Mouse (Mus musculus) kidney, postnatal 14 days (tissue): ENCODE measurements around the gene C77080.

Experiments used
- DNase-seq: peaks from one replicate; pipeline ENCODE4 v3.0.0; 2022; ENCODE audit warnings: mixed read lengths

C77080 gene

DNA sequence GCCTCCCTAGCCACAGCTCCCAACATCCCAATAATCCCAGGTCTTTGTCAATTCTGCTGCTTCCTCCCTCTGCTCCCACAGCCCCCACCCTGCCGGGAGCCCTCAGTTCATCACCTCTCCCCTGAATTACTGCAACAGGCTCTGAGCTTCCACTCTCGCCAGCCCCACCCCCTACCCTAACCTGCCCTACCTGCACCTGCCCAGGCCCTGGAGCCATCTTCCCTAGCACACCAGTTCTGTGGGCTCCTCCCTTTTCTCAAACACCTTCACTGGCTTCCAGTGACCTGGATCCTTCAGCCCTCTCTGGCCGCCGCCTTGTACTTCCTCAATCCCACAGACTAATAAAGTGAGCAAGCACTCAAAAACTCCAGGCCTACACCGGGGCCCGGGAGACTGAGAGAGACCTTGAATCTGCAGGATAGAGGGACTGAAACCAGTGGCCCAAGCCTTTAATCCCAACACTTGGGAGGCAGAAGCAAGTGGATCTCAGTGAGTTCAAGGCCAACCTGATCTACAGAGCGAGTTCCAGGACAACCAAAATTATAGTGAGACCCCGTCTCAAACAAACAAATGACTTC, 24.9 kb downstream of the C77080 start:
- no peak for DNase-seq

DNA sequence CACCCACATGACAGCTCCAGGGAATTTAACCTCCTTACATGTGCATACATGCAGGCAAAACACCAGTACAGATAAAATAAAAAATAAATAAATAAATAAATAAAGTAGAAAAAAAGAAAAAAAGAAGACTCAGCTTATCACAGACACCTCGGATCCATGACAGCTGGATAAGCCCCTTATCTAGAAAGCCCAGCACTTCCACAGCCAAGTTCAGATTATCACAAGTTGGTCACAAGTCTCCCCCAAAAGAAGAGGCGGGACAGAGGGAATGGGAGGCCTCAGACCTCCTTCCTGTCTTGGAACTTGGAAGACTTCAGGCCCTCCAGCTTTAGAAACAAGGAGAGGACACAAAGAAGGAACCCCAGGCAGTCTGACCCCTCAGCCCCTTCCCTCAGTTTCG, 26.1 kb downstream of the C77080 start:
- no peak for DNase-seq

DNA sequence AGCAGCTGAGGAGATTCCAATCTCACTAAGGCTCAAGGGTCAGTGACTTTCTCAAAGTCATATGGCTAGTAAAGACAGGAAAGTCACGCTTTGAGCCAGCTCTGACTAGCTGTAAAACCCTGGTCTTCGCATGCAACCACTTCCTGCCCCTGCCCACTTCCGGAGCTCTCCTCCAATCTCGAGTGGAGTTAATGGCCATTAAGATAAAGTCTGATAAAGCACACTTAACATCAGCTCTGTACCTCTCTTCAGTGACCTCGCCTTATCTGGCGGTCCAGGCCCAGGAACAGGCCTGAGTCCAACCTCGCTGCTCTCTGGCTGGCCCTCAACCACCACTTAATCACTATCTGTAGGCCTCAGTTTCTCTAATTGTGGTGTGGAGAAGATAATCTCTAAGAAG, 26.7 kb downstream of the C77080 start:
- DNase-seq = peak; percentile 55

DNA sequence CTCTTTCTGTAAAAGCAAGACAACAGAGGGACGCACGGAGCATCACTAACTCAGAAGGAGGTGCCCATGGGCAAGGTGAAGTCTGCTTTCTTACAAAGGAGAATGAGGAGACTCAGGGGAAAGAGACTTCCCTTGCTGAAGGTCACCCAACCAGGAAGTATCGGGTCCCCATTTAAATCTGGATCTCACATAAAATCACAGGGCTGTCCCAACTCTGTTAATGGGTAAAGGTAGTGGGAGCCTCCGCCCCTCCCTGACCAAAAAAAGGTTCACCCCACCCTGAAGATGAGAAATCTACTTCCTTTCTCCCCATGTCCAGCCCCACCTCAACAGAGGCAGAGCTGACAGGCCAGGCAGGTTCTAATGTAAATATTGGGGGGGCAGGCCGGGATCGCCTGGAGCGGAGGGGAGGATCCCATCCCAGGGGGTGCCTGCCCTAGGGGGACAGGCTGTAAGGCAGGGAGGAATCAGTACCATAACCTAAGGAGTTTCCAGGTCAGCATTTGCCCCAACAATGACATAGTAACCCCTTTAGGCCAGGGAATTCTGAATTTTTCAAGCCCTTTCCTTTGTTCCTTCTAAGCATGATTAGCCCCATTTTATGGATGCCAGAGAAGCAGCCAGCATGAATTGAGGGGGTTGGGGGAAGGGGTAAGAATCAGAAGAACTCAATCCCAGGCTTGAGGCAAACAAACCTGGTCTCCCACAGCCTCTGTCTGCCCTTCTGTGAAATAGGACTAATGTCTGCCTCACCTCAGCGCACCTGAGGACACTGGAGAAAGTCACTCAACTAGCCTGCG, 28.4 kb downstream of the C77080 start:
- no peak for DNase-seq

DNA sequence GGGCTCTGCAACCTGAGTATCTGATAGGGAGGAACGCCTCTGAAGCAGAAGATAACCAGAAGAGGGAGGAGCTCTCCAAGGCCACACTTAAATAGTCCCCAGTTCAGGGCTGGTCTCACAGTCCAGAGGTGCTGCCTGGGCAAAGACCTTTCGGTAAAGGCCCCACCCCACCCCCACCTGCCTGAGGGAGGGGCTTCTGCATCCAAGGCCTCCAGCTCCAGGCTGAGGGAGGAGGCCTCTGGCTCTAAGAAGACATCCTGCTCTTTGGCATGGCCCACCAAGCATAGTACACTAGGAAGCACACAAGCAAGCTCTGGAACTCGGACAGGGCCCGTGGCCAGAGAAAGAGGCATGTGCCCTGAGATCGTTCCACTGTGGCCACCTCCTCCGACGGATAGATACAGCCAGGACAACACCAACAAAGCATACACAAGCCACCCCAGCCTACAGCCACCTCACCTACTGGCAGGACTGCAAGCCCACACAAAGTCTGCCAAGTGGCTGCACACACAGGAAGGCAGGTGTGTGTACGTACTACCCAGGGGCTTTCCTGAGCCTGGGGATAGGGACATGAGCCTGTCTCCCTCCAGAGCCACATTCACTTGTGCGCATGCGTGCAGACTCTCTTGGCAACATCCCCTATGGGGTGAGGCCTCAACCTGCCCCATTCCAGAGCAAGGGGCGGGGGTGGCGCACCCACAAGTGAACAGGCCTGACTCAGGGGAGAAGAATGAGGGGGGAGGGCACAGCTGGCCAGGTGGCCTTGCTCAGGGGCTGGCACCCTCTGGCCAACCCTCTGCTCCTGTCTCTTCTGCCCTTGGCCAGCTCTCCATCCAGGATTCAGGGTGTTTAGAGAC, 29.4 kb downstream of the C77080 start:
- peak; percentile 81 for DNase-seq

DNA sequence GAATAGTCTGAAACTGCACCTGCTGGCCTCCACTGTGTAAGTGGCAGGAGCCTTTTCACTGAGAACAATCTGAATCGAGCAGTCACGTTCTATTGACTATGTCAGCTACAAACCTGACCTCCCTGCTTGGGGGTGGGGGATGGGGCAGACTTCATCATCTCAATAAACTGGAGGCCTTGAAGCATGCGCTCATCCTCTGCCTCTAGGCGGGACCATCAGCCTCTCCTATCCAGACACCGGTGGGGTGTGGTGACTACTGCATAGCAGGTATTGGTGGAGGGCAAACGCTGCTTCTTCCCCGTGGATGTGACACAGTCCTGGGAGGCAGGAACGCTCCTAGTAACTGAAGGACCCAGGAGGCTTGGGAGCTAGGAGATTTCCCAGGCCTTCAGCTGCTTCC, 30.3 kb downstream of the C77080 start:
- no peak for DNase-seq

DNA sequence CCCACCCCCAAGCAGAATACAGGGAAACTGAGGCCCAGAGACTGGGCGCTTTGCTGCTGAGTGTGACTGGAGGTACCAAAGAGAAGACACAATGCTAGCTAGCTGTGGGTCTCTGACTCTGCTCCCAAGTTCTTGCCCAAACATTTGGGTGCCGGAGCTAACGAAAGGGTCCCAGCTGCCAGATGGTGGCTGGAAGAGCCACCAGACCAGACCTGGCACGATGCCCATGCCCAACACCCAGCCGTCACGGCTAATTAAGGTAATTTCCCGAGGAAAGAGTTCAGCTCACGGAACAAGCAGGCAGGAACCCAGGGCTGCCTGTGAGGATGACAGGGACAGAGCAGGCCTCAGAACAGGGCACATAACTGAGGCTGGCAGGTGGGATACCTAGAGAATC, 33.2 kb downstream of the C77080 start:
- no peak for DNase-seq

DNA sequence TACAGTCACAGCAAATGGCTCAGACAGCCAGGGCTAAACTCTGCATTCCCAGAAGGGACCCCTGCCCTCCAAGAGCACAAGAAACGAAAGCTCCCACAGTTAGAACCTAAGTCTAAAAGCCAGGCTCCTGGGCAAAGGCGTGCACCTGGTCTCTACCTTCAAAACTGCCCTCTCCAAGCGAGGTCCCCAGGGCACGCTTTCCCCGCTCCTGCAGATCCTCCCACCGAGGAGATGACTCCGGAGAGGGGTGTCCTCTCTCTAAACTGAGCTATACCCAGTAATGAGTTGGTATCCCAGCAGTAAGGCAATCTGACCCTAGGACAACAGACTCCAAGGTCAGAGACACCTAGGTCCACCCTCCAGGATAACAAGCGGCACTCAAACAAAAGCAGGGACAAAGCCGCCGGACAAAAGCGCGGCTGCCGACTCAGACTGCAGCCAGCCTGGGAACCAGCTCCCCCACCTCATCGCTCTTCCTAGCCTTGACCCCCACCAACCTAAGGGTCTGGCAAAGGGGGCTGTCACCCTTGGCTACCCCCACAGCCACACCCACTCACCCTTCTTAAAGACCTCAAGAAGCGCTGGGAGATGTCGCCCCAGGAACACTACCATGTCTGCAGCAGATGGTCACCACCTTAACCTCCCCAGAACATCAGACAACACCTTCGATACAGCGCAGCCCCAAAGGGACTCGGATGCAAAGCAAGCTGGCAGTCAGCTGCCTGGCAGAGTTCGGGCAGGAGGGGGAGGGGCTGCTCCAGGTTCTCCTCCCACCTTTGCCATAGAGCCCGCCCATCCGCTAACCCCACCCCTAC, 33.8 kb downstream of the C77080 start:
- DNase-seq = peak; percentile 55

DNA sequence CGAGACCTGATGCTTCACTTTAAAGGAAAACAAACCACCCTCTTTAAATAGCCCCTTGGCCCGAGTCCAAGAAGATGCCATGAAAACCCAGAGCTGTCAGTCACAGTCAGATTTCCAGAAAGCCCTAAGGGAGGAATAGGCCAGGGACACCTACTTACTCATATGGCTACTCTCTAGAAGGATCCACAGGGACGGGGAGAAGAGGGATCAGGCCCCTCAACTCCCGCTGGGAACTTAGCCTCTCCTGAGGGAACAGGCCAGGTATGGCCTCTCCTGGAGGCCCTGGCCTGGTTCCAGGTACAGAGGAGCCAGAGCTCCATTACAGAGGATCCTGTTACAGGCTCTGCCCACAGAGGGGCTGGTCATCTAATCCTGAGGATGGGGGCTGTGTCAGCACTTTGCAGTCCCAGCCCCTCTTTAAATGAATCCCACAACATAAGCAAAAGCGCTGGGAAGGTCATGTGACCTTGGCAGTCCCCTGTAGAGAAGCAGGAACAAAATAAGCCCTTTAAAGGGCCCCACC, 34.7 kb downstream of the C77080 start:
- peak; percentile 75 for DNase-seq

DNA sequence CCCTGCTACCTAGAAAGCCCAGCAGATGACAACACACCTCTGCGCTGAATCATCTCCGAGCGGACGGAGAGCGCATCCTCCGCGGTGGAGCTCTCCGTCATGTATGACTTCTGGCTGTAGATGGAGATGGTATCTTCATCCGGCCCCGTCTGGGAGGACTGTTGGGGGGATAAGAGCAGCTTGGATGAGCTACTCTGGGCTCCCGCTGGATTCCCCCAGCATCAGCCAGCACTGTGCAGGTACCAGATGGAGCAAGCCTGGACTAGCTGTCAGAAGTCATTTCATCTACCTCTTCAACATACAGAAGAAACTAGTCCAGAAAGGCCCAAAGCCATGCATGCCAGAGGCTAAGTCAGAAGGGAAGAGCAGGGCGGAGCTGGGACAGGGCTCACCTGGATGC, 35.9 kb downstream of the C77080 start:
- no peak for DNase-seq

DNA sequence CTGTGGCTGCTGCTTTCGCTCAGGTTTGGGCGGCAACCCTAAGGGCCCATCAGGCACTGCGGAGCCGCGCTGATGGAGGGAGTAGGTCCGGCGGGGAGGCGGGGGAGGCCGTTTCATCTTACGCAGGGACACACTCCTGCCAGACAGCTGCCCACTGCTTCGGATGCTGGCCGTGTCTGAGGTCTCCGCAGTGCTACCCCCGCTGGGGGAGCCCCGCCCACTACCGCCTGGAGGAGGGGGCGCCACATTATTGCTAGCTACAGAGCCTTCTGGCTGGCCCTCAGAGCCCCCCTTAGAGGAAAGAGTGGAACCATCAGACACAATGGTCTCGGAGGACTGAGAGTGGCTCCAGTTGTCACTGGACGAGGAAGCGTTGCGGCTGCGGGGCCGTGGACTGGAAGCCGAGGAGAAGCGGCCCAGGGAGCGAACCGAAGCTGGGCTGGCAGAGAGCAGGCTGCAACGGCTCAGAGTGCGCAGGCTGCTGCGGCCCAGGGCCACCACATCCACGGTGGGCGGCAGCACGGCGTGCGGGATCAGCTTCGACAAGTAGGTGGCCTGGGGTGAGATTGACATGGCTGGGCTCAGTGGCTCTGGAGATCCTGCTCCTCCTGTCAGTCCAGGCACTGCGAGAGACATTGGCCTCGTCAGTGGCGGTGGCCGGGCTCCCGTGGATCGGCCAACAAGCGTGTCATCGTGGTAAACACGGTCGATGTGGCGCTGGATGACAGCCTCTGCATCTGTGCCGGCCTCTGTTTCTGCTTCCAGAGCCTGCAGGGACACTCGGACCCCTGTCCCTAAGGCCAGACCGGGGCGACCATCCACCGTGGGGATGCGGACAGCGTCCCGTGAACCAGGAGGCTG, 37.6 kb downstream of the C77080 start:
- no peak for DNase-seq

DNA sequence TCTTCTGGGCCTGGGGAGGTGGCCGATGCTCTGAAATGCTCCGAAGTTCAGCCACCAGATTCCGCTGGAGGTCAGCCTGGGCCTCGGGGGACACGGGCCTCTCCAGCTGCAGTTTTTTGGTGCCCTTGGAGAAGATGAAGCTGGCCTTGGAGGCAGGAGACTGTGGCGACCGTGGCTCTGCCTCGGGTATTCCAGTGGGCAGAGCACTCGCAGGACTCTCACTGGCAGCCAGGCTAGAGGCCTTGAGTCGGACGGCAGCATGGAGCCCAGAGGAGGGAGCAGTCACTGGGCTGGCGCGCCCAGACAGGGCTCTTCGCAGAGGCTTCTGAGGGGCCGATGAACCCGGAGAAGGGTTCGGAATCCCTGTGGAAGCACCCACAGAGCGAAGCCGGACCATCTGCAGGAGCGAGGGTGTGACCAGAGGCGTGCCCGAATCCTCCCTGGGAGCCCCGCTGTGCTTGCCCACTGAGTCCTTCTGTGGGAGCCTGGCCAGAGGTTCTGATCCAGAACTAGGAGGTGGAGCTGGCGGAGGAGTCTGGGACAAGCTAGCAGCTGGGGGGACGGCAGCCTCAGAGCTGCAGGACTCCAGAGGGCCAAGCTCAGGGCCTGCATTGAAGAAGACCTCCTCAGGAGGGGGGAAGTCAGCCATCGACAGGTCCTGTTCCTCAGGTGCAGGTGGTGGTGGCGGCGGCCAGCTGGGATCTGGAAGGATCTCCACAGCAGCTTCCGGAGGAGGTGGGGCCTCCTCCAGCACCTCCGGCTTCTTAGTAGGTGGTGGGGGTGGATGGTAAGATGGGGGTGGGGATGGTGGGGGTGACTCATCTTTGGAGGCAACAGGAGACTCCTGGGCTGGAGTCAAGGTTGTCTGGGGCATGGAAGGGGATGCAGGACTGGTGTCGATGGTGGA, 38.9 kb downstream of the C77080 start:
- no peak for DNase-seq

DNA sequence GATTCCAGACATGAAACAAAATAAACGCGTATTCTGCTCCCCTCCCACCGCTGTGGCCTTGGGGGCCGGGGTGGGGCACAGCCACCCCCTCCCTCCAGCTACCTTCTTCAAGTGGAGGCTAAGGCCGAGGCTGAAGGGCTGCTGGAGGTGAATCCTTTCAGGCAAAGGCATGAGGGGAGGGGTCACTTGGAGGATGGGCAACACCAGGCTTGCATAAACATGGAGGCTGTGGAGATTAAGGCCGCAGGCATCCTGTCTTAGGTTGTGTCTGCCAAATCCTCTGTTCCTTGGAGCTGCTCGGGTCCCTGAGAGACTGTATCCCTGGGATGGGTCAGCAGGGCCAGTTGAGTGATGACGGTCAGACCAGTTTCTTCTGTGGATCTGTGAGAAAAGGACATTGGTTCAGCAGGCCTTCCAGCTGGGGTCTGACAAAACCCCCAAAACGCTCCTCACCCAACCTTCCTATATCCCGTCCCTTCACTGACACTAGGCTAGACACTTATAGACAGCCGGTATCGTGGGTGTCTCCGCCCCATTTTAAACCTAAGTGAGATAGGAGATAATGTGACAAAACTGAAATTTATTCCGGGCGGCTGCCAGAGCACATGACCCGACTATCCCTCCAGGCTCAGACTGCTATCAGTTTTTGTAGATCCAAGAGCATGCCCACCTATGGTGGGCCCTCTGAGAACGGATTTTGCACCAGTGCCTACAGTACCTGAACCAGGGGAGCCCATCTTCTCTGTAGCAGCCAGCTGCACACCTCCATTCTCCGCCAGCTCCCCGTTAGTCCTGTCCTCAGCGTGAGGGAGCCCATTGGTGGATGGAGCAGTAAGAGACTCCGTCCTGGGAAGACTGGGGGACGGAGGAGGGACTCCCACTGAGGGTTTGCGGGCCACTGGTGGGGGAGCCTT, 39.9 kb downstream of the C77080 start:
- no peak for DNase-seq

DNA sequence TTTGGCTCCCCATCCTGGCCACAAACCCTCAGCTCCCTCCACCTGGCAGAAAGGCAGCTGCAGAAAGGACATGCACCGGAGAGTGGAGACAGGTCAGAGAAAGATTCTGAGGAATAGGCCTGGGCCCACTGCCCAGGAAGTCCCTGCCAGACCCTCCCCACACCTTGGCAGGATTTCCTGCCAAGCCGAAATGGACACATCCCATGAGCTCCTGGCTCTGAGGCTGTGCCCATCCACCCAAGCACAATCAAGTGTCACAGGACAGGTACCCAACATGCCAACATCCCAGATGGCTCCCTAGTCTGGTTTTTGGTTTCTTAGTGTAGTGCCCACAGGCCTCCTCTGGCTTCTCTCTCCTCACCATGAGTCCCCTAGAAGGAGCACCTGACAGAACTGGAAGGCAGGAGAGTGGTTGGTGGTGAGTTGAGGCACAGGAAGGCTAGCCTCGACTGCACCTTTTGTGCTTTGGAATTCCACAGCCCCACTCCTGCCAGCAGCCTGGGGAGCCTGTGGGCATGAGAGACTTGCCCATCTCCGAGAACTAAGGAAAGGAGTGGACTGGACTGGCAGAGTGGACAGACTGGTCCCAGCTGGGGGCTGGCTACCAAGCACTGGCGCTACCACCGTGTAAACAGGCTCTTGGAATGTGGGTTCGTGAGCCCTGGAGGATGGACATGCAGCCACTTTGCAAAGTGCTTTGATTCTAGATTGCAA, 40.7 kb downstream of the C77080 start:
- no peak for DNase-seq

DNA sequence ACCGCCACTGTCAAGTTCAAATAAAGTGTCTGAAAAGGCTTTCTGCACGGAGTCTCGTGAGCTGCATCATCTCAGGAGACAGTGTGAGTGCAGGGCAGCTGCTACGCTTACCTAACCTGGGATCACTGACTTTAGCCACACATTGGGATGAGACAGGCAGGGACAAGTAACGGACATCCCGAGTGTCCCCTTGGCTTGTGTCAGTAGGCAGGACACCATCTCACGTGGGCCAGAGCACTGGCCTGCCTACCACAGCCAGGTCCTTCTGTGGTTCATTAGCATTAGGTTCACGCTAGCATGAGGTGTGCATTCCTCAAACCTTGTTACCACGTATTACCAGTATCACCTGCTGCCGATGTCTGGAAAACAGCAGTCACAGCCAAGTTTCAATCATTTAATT, 42.0 kb downstream of the C77080 start:
- DNase-seq = no peak

DNA sequence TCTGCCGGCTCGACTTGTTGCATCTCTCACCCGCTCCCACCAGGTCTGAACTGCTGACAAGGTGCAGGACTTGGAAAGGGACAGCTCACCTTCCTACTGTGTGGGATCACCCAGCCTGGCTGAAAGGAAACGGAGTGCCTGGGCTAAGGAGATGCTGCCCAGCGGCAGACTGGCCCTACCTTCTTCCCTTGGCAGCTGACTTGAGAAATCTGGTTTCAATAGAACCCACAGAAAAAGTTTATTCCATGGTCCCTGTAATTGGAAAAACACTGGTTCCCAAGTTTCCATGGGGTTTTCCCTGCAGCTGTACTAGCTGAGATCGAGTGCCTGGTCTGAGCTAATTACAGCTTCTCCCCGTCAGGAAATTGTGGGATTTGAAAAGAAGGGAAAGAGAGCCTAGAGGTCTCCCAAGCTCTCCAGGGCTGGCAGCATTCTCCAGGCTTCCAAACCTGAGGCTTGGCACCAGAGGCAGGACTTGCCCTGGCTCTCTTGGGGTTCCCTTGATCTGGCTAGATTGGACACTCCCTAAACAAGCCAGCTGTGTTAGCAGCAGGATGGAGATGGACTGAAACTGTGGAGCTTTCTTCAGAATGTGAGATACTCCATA, 42.5 kb downstream of the C77080 start:
- no peak for DNase-seq

DNA sequence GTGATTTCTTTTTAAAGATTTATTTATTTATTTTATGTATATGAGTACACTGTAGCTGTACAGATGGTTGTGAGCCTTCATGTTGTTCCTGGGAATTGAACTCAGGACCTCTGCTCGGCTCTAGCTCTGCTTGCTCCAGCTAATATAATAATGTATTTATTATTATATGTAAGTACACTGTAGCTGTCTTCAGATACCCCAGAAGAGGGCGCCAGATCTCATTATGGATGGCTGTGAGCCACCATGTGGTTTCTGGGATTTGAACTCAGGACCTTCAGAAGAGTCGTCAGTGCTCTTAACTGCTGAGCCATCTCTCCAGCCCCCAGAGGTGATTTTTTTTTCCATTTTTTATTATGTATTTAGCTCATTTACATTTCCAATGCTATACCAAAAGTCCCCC, 48.7 kb downstream of the C77080 start:
- DNase-seq = peak; percentile 50

DNA sequence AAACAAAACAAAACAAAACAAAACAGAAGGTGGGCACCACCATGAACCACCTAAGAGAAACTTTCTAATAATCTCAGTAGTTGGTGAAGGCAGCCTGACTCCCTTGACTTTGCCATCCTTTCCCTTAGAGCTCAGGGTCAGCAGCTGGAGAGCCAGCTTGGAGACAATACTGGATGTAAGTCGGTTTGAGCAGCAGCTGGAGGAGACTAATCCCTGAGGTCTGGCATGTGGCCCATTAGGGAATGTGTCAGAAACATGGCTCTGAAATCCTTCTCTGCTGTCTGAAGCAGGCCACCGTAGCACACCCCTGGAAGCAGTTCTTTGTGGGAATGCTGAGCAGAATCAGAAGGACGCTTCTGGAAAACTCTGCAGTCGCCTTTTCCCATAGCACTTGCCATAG, 49.7 kb downstream of the C77080 start:
- DNase-seq = no peak
